Mouse (Mus musculus): ENCODE results near the gene Itgb1bp2. TPM values are rescaled to one million over a fixed set of nuclear protein-coding genes. Genes with fewer than 3 reads are reported as not detected.

Itgb1bp2 gene
- 2.0 and 2.5 TPM in 2 replicates for polyA plus RNA-seq (2014; fragmentation: Nextera tagmentation; extraction: Ambion mirVana)

DNA sequence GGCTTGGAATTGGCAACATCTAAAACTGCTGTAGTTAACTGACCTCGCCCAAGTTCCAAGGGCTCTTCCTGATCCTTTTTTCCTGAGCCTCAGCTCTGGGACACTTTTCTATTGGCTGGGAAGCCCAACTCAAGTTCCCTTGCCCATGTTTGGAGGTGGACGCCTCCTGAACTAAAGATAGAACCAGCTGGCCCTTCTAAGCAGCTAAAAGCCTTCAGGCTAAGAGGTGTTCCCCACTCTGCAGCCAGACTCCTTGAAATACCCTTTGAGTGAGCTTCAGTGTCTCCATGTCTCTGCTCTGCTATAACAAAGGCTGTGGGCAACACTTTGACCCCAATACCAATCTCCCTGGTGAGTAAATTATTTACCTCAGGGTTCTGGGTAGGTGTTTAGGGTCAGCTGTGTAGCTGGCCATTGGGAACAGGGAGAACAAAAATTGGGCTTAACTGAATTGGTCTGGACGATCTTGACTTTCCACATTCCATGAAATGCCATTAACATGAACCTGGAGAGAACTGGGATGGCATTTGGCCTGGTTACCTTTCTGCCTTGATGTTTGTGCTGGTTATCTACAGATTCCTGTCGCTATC is at the start of gene Itgb1bp2:
Itgb1bp2 (plus strand) TSS at position 203 of the 590 bp plus-strand sequence.
- no peak within 1 kb of the TSS for H3K27ac ChIP-seq (ENCODE audit: low read length)
- peaks cover 19% of the 10 kb centered on the region; the same call in 1 of the 2 replicates for H3K36me3 ChIP-seq (ENCODE audit: control insufficient read depth, insufficient read depth, low read length)
- no peaks in the 10 kb centered on the region for H3K27me3 ChIP-seq (ENCODE audit: control insufficient read depth, insufficient read depth, low read length)
- H3K4me1 ChIP-seq (ENCODE audit: control insufficient read depth, insufficient read depth, low read length): no peaks in the 10 kb centered on the region
- ATAC-seq (ENCODE audit: insufficient number of reproducible peaks, insufficient read depth, low FRiP score, low read depth): no peak
- H3K4me2 ChIP-seq (replicated peaks; ENCODE audit: low read depth, low read length): no peak within 1 kb of the TSS
- 72% methylated on average over 4 of the region's 4 CpGs for WGBS
- H3K4me3 ChIP-seq (ENCODE audit: low read depth, low read length): no peak within 1 kb of the TSS
- no peak within 1 kb of the TSS for H3K9ac ChIP-seq (replicated peaks; ENCODE audit: low read depth, low read length)
- H3K9me3 ChIP-seq (ENCODE audit: control insufficient read depth, low read depth, low read length): no peaks in the 10 kb centered on the region

DNA sequence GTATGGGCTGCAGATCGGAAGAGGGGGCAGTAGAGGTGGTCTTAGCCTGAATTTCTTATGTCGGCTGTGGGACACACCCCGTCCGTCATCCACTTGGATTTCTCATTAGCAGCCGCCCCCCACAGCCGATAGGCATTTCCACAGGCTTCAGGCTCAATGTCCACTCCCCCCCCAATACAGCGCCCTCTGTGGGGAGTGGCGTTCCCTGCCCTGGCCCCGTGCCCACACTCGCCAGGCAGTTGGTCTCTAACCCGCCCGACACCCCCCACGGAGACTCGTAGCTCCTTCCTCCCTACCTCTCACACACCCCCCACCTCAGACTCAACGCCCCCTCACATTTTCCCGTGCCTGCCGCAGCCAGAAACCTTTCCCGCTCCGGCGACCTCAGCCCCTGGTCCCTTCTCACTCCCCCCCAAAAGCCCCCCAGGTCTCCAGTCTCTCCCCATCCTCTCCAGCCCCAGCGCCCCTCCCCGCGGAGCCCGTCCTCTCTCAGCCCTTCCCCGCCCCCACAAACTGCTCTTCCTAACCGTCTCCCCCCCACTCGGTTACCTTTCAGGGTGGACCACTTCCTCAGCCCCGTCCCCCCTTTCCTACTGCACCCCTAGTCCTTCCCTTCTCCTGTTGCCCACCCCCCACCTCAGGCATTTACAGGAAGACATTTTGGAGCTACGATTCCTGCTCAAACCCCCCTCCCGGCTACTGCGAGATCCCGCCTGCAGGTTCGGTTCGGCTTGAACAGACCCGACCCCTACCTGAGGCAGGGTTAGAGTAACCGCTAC is 29.8 kb upstream of the Itgb1bp2 start:
- ATAC-seq (ENCODE audit: insufficient number of reproducible peaks, insufficient read depth, low FRiP score, low read depth): no peak
- Histone ChIP-seq H3K4me3 (ENCODE audit: low read depth, low read length) (peak overlapping the region; percentile 48), H3K4me1 (ENCODE audit: control insufficient read depth, insufficient read depth, low read length) (peaks cover 5% of the 10 kb centered on the region; the same call in 1 of the 2 replicates), H3K27me3 (ENCODE audit: control insufficient read depth, insufficient read depth, low read length) (no peaks in the 10 kb centered on the region), H3K4me2 (replicated peaks; ENCODE audit: low read depth, low read length) (peak overlapping the region; percentile 36), H3K36me3 (ENCODE audit: control insufficient read depth, insufficient read depth, low read length) (no peaks in the 10 kb centered on the region; the same call in 1 of the 2 replicates), H3K9me3 (ENCODE audit: control insufficient read depth, low read depth, low read length) (no peaks in the 10 kb centered on the region), H3K27ac (ENCODE audit: low read length) (peak overlapping the region; percentile 48; the same call in 1 of the 2 replicates), H3K9ac (replicated peaks; ENCODE audit: low read depth, low read length) (peak overlapping the region; percentile 46; the same call in 1 of the 2 replicates)
- WGBS: 24% methylated on average over 32 of the region's 36 CpGs

DNA sequence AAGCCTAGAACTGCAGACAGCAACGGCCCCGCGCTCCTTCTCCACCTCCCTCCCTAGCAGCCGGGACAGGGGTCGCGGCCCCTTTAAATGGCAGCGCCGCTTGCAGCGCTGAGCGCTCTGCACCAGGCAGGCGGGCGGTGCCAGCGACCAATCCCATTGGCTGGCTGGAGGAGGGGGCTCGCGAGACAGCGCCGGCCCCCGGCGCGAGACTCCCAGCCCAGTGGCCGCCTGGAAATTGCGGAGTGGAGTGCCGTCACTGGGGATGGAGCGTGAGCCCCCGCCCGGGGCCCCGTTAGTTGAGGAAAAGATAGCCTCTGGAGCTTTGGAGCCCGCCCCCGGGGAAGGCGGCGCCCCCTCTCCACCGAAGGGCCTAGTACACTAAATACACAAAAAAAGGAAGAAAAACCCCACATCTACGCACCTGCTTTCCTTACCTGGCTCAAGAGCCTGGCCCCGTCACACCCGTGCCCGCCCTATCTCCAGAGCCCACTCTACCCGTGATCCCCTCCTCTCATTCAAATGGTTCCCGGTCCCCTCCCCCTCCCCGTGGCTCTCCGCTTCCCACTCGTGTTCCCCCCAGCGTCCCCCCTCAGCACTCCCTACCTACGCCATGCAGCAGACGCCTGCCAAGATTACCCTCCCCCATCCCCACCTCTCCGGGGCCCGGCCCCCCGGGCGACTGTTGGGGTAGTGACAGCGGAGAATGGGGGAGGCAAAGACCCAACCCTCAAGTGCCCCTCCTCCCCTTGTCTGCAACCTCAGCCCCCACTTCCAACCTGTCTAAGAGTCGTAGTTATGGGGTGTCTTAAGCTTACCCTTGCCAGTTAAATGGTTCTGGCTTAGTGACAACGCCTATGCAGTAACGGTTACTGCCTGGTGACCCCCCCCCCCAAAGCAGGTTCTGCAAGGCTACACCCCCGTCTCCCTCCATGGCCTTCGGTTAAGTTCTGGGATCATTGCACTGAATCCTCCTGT is 28.9 kb upstream of the Itgb1bp2 start:
- peak overlapping the region; percentile 44 for H3K4me2 ChIP-seq (replicated peaks; ENCODE audit: low read depth, low read length)
- ATAC-seq (ENCODE audit: insufficient number of reproducible peaks, insufficient read depth, low FRiP score, low read depth): peak; percentile 95
- H3K9me3 ChIP-seq (ENCODE audit: control insufficient read depth, low read depth, low read length): no peaks in the 10 kb centered on the region
- H3K4me1 ChIP-seq (ENCODE audit: control insufficient read depth, insufficient read depth, low read length): peaks cover 5% of the 10 kb centered on the region; the same call in 1 of the 2 replicates
- peak overlapping the region; percentile 61; the same call in 1 of the 2 replicates for H3K27ac ChIP-seq (ENCODE audit: low read length)
- peak overlapping the region; percentile 46; the same call in 1 of the 2 replicates for H3K9ac ChIP-seq (replicated peaks; ENCODE audit: low read depth, low read length)
- no peaks in the 10 kb centered on the region; the same call in 1 of the 2 replicates for H3K36me3 ChIP-seq (ENCODE audit: control insufficient read depth, insufficient read depth, low read length)
- H3K27me3 ChIP-seq (ENCODE audit: control insufficient read depth, insufficient read depth, low read length): no peaks in the 10 kb centered on the region
- 18% methylated on average over 50 of the region's 54 CpGs for WGBS
- peak overlapping the region; percentile 48 for H3K4me3 ChIP-seq (ENCODE audit: low read depth, low read length)

DNA sequence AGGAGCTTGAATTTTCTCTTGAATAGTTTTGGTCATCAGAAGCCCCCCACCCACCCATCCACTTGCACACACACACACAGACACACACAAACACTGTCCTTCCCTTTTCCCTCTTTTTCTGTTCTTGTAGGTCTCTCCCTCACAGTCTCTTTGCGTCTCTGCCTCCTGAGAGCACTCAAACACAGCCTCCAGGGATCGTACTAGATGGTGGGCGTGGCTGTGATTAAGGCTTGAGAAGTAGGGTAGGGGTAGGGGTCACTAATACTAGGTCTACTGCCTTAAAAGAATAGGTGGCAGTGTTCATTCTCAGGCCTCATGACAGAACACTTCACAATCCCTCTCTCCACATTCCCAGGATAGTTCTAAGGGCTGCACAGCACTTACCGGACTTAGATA is 28.2 kb upstream of the Itgb1bp2 start, which contains the start of gene Zmym3:
Zmym3 (minus strand) TSS at position 150 of the 396 bp plus-strand sequence.
- Histone ChIP-seq H3K36me3 (ENCODE audit: control insufficient read depth, insufficient read depth, low read length) (no peaks in the 10 kb centered on the region; the same call in 1 of the 2 replicates), H3K4me1 (ENCODE audit: control insufficient read depth, insufficient read depth, low read length) (peaks cover 5% of the 10 kb centered on the region; the same call in 1 of the 2 replicates)
- no peak for ATAC-seq (ENCODE audit: insufficient number of reproducible peaks, insufficient read depth, low FRiP score, low read depth)

DNA sequence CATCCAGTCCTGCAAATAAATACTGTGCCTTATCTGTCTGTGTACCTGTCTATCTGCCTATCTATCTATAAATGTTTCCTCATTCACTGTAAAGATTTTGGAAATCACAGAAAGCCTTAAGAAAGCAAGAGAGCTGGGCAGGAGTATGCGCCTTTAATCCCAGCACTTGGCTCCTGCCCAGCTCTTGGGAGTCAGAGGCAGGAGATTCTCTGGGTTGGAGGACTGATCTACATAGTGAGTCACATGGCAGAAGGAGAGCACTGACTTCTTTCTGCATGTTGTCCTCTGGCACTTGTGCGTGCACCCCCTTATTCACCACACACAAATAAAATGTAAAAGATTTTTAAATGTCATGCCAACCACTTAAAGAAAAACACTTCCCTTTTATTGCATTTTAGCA is 25.4 kb upstream of the Itgb1bp2 start:
- 86% methylated on average over 2 of the region's 2 CpGs for WGBS
- Histone ChIP-seq H3K4me3 (ENCODE audit: low read depth, low read length) (no peak overlapping the region), H3K9me3 (ENCODE audit: control insufficient read depth, low read depth, low read length) (no peaks in the 10 kb centered on the region), H3K9ac (replicated peaks; ENCODE audit: low read depth, low read length) (no peak overlapping the region), H3K36me3 (ENCODE audit: control insufficient read depth, insufficient read depth, low read length) (no peaks in the 10 kb centered on the region), H3K4me1 (ENCODE audit: control insufficient read depth, insufficient read depth, low read length) (peaks cover 1% of the 10 kb centered on the region; the same call in 1 of the 2 replicates), H3K27ac (ENCODE audit: low read length) (no peak overlapping the region), H3K4me2 (replicated peaks; ENCODE audit: low read depth, low read length) (no peak overlapping the region), H3K27me3 (ENCODE audit: control insufficient read depth, insufficient read depth, low read length) (no peaks in the 10 kb centered on the region)
- no peak for ATAC-seq (ENCODE audit: insufficient number of reproducible peaks, insufficient read depth, low FRiP score, low read depth)

More for the DNA sequence above, 28.2 kb upstream of the Itgb1bp2 start, which contains the start of gene Zmym3:
- Histone ChIP-seq H3K27ac (ENCODE audit: low read length) (peak within 1 kb of the TSS; percentile 61; the same call in 1 of the 2 replicates), H3K4me3 (ENCODE audit: low read depth, low read length) (peak within 1 kb of the TSS; percentile 48), H3K9ac (replicated peaks; ENCODE audit: low read depth, low read length) (peak within 1 kb of the TSS; percentile 46; the same call in 1 of the 2 replicates), H3K9me3 (ENCODE audit: control insufficient read depth, low read depth, low read length) (no peaks in the 10 kb centered on the region), H3K4me2 (replicated peaks; ENCODE audit: low read depth, low read length) (peak within 1 kb of the TSS; percentile 44), H3K27me3 (ENCODE audit: control insufficient read depth, insufficient read depth, low read length) (no peaks in the 10 kb centered on the region)
- WGBS: 31% methylated on average over 4 of the region's 4 CpGs

DNA sequence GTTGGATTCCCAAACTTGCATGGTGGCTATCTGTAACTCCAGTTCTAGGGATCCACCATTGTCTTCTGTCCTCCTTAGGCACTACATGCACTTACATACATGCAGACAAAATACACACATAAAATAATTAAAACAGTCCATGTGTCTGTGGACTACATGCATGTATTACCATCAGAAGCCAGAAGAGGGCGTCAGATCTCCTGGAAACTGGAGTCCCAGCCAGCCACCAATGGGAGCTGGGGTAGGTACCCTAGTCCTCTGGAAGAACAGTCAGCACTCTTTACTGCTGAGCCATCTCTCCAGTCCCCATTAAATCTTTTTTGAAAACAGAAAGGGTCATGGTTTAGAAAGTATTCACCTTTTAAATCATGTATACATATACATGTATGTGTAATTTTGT is 21.1 kb upstream of the Itgb1bp2 start:
- no peak for ATAC-seq (ENCODE audit: insufficient number of reproducible peaks, insufficient read depth, low FRiP score, low read depth)
- no peak overlapping the region for H3K4me2 ChIP-seq (replicated peaks; ENCODE audit: low read depth, low read length)
- H3K9ac ChIP-seq (replicated peaks; ENCODE audit: low read depth, low read length): no peak overlapping the region
- H3K27me3 ChIP-seq (ENCODE audit: control insufficient read depth, insufficient read depth, low read length): no peaks in the 10 kb centered on the region
- H3K27ac ChIP-seq (ENCODE audit: low read length): no peak overlapping the region
- no peaks in the 10 kb centered on the region for H3K9me3 ChIP-seq (ENCODE audit: control insufficient read depth, low read depth, low read length)
- H3K36me3 ChIP-seq (ENCODE audit: control insufficient read depth, insufficient read depth, low read length): peaks cover 5% of the 10 kb centered on the region; the same call in 1 of the 2 replicates
- no peaks in the 10 kb centered on the region for H3K4me1 ChIP-seq (ENCODE audit: control insufficient read depth, insufficient read depth, low read length)
- no peak overlapping the region for H3K4me3 ChIP-seq (ENCODE audit: low read depth, low read length)
- WGBS: 4% methylated on average over 1 of the region's 1 CpGs

DNA sequence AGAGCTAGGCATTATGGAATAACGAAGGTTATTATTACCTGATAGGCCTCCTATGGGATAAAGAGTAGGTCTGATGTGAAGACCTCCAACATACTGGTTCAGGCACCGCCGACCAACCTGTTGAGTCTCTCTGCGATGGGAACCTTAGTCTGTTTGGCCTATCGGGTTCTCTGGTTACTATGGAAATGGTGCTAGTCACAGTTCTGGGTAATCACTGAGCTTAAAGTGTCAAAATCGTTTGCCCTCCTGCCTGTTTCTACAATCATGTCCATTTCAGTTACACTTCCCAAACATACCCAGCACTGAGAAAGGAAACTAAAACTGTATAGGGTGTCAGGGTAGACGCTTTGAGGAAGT is 20.1 kb upstream of the Itgb1bp2 start:
- no peaks in the 10 kb centered on the region for H3K4me1 ChIP-seq (ENCODE audit: control insufficient read depth, insufficient read depth, low read length)
- H3K27ac ChIP-seq (ENCODE audit: low read length): peak overlapping the region; percentile 90
- H3K27me3 ChIP-seq (ENCODE audit: control insufficient read depth, insufficient read depth, low read length): no peaks in the 10 kb centered on the region
- H3K9ac ChIP-seq (replicated peaks; ENCODE audit: low read depth, low read length): no peak overlapping the region
- H3K36me3 ChIP-seq (ENCODE audit: control insufficient read depth, insufficient read depth, low read length): peaks cover 8% of the 10 kb centered on the region; the same call in 1 of the 2 replicates
- H3K9me3 ChIP-seq (ENCODE audit: control insufficient read depth, low read depth, low read length): no peaks in the 10 kb centered on the region
- no peak for ATAC-seq (ENCODE audit: insufficient number of reproducible peaks, insufficient read depth, low FRiP score, low read depth)
- 28% methylated on average over 7 of the region's 7 CpGs for WGBS
- peak overlapping the region; percentile 19 for H3K4me3 ChIP-seq (ENCODE audit: low read depth, low read length)
- peak overlapping the region; percentile 43 for H3K4me2 ChIP-seq (replicated peaks; ENCODE audit: low read depth, low read length)

All from stomach, embryonic 14.5 days (tissue).